Mouse (Mus musculus) R1 (cell line): ENCODE data around the gene Nav3.
"Not testable (repeated sequence)": the region's sequence is repeated elsewhere in the genome, so short reads cannot be mapped to it uniquely, and the experiment has no call there.

Source experiments
- DNase-seq: peaks from one replicate; pipeline ENCODE4 v3.0.0-alpha.2; 2018; ENCODE audit warnings: low read depth, low spot score

Nav3 gene

DNA sequence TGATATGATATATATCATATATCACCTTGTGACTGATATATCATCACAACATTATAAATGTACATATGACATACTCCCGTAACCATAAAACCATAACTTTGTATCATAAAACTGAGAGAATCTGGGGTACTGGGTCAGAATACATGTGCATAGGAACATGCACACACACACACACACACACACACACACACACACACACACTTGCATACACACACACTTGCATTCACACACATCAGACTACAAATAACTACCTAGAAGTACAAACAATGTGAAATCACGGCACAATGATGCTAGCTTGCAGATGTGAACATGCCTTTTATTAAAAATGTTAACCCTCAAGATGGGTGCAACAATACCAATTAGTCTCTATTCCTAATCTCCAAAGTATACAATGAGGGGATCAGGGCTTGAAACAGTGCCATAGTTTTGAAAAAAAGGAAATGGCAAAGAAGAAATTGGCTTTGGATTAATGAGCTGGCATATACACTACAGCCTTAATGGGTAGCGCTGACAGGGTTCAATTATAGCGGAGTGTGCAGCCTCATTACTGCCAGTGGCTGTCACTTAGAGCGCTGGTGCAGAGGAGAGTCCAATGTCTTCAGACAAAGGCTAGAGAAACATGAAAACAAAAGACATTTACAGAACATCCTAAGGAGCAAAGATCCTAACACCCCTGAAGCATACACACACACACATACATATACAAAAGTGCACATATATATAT is 72.3 kb downstream of the Nav3 start:
- DNase-seq: not testable (repeated sequence)

DNA sequence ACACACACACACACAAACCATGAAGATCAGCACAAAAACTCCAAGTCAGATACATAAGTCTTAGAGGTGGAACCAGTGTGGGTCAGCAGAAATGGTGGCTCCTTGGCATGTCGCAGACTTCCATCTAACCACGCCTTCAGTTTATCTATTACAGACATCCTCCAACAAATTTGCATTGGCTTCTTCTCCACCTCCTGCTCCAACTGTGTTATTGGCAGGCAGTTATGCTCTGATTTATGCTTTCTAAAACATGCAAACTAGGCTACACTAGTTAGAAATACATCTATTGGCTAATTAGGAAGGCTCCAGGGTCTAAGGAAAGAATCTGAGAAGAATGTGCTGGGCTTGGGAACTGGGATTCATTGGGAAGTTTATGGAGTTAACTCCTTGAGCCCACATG is 75.2 kb downstream of the Nav3 start:
- DNase-seq: no peak

DNA sequence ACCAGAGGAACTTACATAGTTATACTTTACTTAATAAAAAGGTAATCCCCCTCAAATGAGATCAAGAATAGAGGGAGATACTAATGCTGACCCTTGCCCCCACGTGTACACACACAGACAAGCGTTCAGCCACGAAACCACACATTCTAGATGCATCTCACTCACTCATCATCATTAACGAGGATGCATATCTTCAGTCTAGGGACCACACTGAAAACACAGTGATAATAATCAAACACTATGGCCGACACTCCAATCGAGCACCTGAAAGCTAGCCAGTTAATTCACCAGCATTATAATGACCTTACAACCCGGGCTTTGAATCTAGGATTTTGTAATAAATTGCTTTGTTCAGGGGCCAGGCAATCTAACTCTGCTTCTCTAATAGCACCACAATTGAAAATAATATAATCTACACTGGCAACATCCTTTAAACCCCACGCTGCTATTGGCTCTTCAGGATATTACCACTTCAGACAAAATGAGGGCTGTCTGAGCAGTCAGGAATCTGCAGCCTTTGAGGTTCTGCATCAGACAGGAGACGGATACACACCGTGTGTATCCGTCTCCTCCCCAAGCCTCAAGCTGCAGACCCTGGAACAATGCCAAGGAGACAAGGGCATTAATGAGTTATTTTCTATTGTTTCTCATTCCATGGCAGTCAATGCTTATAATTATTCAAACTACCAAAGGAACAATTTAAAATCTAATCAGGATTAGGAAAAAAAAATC is 83.1 kb downstream of the Nav3 start:
- DNase-seq: no peak

DNA sequence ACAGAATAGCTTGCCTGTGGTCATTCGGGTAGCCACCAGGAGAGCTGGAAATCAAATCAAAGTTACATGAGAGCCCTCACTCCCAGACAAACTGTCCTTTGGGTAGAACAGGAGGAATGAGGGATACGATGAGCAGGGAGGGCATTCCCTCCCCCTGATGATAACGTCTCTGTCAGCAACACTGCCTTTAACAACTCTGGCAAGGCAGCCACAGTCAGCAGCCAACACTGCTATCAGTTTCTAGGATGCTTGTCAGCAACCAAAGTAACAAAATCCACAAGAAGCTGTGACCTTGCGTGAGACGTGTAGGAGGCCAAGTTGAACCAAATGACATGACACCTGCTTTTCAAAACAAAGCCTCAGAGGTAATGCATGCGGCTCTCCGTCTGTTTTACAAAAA is 103.9 kb downstream of the Nav3 start:
- no peak for DNase-seq

DNA sequence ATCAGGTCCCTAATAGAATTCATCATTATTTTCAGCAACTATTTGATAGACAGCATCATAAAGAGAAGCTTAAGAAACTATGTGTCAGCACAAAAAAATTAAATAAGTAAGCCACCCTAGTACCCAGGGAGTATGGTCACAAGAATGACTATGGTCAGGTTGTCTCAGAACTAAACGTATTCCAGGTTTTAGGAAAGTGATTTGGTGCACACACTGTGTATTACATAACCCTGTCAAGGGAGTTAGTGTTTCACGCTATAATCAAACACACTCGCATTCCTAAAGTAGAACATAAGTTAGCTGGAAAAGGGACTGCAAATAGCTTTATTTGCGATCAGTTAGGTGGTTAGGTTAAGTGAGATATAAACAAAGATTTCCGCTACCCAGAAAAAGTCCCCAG is 126.0 kb downstream of the Nav3 start:
- no peak for DNase-seq

DNA sequence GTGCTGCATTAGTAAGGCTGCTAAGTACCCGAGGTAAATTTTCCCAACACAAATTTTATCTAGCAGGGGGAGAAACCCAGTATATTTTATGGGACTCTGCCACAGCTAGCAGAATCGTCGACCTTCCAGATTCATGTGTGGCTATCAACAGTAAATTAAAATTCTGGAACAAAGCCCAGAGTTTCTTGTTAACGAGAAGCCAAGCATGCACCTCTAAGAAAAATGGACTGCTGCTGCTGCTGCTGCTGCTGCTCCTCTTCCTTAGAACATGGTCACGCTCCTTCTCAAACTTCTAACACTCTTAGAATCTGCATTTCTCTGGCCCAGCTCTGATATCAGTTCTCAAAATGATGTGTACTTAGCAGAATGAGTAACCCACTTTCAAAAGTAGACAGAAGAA is 126.4 kb downstream of the Nav3 start:
- DNase-seq: no peak

DNA sequence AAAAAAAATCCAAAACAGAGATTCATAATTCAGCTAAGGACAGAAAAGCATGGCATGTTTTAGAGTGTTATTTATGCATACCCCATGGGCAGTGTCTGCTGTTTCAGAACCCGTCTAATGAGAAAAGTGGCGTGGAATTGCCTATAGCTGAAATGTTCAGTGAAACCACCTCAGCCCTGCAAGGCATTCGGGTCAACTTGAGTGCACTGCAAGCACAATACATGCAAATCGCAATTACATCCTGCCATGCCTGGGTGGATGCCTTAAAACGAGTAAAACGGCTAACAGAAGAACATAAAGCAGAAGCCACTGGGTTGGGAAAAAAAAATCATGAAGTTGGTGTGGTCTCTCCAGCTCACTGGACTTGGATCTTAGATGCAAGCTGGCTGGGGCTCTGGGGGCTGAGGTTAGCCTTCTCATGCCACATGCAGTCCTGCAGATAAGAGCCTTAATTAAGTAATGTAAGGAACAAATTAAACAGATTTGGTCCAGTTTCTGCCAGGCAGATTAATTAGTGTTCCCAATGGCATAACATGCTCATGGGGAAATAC is 133.8 kb downstream of the Nav3 start:
- DNase-seq: no peak

DNA sequence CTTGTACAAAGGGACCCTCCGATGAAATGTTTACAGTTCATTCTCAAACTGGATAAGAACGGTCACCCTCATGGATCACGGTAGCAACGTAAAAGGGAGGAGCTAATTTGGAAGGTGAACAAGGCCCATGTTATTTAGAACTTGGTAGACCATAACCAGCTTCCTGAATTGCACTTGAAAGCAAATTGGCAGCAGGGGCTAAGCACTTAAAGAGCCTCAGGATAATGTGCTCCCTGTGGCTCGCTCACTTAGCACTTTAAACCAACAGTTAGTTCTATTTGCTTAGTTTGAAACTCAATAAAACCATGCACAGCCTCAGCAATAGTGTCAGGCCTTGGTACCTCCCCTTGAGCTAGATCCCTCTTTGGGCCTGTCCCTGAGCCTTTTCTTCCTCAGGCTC is 138.7 kb downstream of the Nav3 start:
- no peak for DNase-seq

DNA sequence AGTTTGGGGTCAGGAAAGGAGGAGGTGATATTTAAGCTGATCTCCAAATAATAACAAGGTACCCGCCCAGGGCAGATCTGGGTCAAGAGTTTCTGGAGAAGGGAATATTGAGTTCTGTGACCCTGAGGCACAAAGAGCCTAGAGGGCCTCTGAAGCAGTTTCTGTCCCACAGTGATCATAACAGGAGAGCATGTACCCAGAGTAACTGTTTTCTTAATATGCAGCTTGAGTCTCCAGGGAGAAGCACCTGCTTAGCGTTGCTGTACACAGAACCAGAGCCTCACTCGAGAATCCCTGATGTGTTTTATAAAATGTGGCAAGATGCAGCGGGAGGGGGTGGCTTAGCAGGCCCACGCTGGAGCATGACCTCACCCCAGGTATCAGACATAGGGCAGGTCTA is 141.5 kb downstream of the Nav3 start:
- no peak for DNase-seq

DNA sequence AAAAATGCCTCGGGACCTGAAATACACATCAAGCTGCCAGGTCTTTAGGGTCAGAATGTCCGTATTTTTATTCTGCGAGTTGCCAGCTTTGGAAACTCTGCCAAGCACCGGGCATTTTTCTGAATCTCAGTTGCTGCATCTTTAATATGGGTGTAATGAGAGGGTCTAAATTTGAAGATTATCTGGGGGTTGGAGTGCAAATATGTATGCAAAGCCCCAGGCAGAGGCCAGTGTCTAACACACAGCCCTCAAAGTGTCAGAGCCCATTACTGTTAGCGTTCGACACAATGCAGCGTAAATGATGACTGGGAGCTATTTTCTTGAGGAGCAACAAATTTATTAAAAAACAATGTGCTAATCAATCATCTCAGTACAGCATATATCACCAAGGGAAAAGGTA is 142.0 kb downstream of the Nav3 start:
- no peak for DNase-seq

DNA sequence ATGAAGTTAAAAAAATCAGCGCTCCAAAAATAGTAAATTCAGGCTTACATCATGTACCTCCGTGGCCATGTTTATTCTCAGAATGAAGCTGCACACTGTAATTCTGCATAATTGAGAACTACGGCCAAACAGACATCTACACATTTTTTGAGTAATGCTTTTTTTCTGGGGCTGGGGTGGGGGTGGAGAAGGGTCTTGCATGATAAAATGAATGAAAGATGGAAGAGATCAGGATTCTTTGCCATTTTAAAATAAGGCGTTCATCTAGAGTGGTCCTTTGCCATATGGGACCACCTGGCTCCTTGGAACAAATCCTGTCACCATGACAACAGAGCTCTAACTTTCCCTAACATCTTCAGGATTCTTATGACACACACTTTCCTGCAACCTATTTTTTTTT is 146.5 kb downstream of the Nav3 start:
- DNase-seq: no peak

DNA sequence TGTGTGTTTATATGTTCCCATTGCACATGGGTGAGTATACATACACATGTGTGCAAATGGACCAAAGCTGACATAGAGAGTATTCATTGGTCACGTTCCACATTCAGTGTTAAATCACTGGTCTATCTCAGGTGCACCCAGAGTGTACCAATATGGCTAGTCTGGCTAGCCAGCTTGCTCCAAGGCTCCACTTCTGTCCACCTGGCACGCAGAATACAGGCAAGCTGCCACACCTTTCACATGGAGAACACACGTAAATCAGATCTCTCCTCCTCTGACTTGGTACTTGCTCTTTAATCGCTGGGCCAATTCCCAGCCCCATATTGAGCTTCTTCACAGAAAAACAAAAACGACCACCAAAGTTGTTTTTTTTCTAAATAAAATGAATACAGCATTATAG is 150.4 kb downstream of the Nav3 start:
- no peak for DNase-seq

DNA sequence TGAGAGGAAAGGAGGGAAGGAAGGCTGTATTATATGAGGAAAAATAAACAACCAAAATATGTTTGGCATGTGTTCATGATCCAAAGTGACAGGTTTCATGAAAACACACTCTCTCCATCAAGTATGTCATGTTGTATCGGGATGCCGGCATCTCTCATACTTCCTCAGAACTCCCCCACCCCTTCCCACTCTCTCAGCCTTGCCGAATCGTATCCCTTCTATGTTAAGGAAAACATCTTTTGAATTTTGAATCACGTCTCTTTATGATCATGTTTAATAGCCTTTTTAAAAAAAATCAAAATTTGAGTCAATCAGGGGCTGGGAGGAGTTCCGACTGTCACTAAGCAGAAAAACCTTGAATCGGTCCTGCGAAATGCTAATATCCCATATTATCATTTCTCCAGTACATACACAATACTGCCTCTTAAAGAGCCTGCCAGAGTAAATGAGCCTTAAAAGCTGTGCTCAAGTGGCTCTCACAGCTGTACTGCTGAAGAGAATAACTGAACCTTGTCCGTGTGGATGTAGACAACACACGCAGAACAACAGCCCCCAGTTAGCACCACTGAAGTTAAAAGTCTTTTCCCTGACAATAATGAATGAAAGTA is 165.9 kb downstream of the Nav3 start:
- no peak for DNase-seq

DNA sequence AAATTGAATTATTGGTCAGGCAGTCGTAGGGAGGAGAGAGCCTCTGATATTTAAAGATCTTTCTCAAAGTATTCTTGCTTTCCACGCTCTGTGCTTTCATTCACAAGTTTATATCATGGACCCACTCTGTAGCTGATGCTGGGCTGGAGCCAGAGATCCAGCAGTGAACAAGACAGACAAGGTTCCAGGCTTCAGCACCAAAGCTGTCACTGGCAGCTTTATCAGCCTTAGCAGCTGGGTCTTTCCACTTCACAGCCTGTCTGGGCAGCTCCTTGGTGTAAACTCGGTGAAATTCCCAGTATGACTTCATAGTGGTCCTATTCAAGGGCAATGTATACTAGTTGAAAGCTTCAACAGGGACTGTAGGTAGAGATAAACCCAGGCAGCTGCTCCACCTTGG is 172.1 kb downstream of the Nav3 start:
- no peak for DNase-seq

DNA sequence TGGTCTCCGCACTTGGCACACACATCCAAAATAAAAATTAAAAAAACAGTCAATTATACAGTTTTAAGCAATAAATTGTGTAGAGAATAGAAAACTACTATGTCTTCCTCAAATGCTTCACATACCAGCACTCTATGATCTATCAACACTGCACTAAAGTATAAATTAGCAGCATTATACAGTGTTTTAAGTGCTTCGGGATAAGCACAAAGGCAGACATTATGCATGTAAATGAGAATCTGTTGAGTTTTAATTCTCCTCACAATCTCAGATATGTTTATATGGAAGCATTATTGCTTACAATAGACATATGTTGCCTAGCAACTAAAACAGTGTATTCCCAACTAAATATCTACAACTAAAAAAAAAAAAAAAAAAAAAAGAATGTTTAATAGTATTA is 183.2 kb downstream of the Nav3 start:
- no peak for DNase-seq

DNA sequence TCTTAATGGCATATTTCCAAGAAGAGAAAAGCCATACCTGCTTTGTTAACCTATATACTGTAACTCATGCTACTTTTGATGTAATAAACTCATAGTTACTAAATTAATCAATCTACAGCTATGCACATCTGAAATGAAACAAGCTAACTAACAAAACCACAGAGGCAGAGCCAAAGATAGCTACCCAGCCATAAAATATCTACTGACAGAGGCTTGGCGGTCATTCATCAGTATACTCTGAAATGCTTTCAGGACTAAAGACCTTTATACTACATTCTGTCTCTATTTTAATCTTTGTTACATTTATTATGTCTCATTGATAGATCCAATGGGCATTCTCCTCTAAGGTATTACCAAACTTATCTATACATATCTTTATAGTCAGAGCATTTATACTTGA is 185.4 kb downstream of the Nav3 start:
- DNase-seq: no peak

DNA sequence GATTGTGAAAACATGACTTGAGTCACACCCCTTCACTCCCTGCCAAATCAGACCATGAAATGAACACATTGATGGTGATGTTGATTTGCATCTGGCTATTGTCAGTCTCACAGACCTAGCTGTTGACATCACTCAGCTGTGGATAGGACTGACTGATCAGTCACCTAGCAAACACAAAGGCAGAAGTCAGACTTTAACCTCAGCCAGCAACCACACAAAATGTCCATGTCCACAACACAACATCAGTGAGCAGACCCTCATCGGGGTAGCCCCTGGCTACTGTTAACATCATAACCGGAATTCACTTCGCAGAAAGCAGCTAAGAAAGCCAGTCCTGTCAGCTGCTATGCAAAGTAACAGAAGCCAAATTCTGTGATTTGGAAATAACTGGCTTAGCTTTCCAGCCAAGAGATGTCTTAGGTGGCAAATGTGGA is 213.9 kb downstream of the Nav3 start:
- DNase-seq: no peak

DNA sequence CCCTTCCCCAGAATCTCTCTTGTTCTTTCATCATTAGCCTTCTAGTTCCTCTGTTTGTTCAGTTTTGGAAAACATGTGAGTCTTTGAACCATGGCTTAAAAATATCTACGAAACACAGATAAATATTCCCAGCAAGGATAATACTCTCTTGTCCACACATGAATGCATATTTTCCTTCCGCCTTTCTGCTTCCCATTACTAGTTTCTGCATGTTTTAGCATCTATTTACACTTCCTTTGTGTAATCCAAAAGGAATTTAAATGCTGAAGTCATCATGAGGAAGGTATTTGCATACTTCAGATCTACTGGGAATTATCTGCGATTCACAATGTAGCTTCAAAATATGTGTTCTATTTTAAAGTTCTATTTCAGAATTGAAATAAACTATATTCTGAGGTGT is 215.3 kb downstream of the Nav3 start:
- DNase-seq: no peak

DNA sequence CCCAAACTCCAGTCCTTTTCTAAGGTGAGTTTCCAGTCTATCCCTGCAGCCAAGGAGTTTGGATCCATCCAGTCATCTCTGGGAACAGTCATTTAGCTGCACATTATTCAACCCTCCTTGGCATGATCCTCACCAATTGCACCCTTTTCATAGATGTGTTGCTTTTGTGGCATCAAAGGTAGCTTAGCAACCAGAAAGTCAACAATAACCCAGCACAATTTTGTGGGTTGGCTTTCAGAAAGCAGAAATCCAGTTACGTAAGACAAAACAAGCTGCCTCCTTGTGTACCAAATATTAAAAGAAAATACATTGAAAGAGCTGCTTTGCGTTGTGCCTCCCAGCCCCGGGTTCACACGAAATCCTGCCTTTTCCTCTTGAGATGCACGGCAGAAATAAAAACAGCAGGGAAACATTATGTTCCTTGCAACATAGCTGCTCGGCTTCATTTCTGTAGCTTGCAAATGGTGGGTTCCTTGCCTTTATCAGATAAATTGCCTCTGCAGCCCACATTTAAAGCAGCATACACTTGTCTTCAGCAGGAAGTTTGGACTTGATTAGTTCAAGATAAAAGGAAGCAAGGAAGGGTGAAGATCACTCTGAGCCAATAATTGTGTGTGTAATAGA is 222.6 kb downstream of the Nav3 start:
- DNase-seq: no peak

DNA sequence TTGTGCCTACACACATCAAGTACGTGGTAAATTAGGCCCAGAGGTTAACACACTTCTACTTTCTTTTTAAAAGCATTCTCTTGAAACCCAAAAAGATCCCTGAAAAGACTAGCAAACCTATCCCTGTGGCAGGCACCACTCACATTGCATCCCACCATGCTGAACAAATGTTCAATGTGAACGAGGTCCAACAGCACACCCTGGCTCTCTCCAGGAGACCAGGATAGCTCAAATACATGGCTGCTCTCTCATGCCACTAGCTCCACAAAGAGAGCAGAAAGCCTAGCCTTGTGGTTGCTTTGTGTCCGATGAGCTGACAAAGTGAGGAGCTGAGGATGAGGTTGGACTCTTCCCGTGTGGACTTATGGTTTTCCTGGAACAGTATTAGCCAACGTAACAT is 249.6 kb downstream of the Nav3 start:
- no peak for DNase-seq

DNA sequence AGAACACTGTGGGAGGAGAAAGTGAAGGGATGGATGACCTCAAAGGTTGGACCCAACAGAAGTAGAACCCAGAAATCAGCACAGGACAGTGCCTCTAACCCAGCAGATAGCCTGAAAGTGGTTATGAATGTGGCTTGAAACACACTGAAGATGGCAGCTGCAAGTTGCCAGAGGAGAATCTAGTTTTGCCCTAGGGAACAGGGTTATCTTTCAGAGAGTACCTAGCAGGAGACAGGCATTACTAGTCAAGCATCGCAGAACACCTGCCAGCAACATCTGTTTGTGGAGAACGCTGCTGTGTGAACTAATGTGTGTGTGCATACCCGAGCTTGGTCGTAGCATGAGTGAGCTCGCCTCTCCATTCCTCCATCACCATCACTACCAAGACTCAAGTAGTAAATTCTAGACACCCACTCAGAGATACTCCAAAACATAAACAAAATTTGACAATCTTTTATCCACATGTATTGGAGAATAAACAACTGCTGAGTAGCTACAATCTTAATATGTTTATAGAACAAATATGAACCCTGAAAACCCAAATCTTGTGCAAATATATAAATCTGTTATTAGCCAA is 251.8 kb downstream of the Nav3 start:
- no peak for DNase-seq

DNA sequence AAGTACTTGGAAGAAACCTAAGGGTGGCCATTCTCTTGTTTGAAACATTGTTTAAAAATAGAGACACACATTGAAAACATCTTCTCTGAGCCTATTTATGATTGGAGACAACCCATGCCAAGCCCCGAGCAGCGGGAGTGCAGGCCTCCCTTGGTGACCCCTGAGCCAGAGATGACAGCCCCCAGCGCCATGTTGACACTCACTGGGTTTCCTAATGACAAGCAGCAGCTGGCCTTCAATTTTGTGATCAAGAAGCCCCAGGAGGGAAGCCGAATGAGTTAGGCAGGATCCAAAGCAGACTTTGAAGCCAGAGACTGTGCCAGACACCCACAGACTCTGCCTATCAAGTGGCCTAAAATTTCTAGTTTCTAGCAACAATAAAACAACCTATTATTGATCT is 263.1 kb downstream of the Nav3 start:
- no peak for DNase-seq
